Mouse (Mus musculus): ENCODE measurements around the gene Pnpla6. TPM values are rescaled to one million over a fixed set of nuclear protein-coding genes. Genes with fewer than 3 reads are reported as not detected.

Pnpla6 gene
- polyA plus RNA-seq, 1 experiment from 2014 or later: 29.6 TPM

DNA sequence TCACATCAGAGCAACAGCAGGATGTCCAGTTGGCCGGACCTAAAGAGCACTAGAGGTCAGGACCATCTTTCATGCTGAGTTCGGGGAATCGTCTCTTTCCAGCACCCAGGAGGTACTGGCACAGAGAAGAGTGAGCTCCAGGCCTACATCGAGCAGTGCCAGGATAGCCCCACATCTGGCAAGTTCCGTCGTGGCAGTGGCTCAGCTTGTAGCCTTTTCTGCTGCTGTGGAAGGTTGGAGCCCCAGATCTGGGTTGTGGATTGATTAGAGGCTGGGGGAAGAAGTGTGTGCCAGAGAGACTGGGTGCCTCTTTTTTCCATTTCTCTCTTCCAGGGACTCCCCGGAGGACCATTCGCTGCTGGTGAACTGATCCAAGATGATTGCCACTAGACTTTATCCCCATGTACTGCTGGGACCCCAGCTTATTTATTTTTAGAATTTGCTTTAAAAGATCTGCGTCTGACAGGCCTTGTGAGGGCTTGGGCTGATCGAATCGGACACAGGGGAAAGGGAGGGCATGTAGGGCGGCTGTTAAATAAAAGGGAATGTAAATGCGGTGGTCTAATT lies 420 bp upstream of the Pnpla6 start:
- Histone ChIP-seq H3K27me3 (no peaks in the 10 kb centered on the region), H3K4me3 (peak overlapping the region; percentile 62), H3K27ac (peak overlapping the region; percentile 77), H3K36me3 (peaks cover 36% of the 10 kb centered on the region), H3K9me3 (no peaks in the 10 kb centered on the region), H3K9ac (peak overlapping the region; percentile 61; the same call in 1 of the 2 replicates), H3K4me2 (replicated peaks) (peak overlapping the region; percentile 96), H3K4me1 (0 out of 2 replicates have a peak, but pooled peaks cover 4% of the 10 kb centered on the region)
- 26% methylated on average over 13 of the region's 13 CpGs for WGBS
- ATAC-seq (ENCODE audit: insufficient number of reproducible peaks, insufficient read depth, low FRiP score, low TSS enrichment): no peak; the same call in 1 of the 2 replicates

- Histone ChIP-seq H3K27me3 (no peaks in the 10 kb centered on the region), H3K36me3 (peaks cover 26% of the 10 kb centered on the region; the same call in 1 of the 2 replicates), H3K4me2 (replicated peaks) (peak overlapping the region; percentile 96), H3K9ac (peak overlapping the region; percentile 61), H3K27ac (peak overlapping the region; percentile 76), H3K9me3 (no peaks in the 10 kb centered on the region), H3K4me3 (peak overlapping the region; percentile 62), H3K4me1 (0 out of 2 replicates have a peak, but pooled peaks cover 4% of the 10 kb centered on the region)
- WGBS: under 1% methylated on average over 25 of the region's 25 CpGs
- ATAC-seq (ENCODE audit: insufficient number of reproducible peaks, insufficient read depth, low FRiP score, low TSS enrichment): peak; percentile 42
These were observed 710 bp downstream of the Pnpla6 start for GRCm38 (mm10) chr8:3515771-3516417.

DNA sequence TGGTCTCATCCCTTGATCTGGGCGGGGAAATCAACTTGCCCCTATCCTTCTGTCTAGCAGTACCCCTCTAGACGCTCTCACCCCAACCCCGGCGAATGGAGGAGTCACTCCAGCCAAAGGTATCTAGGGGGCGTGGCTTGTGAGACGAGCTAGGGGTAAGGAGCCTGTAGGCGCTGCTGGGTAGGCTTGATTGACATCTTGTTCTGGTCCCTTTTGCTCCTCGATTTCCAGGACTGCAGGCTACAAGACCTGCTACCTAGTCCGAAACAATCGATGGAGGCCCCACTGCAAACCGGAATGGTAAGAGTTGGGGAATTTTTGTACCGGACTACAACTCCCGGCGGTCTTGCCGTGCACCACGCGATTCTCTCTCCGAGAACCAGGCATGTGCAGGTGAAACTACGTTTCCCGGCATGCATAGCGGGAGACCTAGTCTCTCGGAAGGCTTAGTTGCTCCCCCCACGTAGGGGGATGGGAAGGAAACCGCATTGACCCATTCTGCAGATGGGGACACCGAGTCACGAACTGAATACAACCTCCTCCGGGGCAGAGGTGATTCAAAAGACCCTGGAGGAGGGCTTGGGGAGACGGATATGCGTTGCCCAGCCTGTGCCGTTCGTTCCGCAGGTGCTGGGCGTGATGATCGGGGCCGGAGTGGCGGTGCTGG lies 1.4 kb downstream of the Pnpla6 start:
- peaks cover 26% of the 10 kb centered on the region for H3K36me3 ChIP-seq
- peak overlapping the region; percentile 96 for H3K4me2 ChIP-seq (replicated peaks)
- 0 out of 2 replicates have a peak, but pooled peaks cover 4% of the 10 kb centered on the region for H3K4me1 ChIP-seq
- H3K9ac ChIP-seq: peak overlapping the region; percentile 61
- H3K4me3 ChIP-seq: peak overlapping the region; percentile 62
- ATAC-seq (ENCODE audit: insufficient number of reproducible peaks, insufficient read depth, low FRiP score, low TSS enrichment): peak; percentile 86
- no peaks in the 10 kb centered on the region for H3K9me3 ChIP-seq
- H3K27me3 ChIP-seq: no peaks in the 10 kb centered on the region
- H3K27ac ChIP-seq: peak overlapping the region; percentile 76
- 1% methylated on average over 36 of the region's 36 CpGs for WGBS

DNA sequence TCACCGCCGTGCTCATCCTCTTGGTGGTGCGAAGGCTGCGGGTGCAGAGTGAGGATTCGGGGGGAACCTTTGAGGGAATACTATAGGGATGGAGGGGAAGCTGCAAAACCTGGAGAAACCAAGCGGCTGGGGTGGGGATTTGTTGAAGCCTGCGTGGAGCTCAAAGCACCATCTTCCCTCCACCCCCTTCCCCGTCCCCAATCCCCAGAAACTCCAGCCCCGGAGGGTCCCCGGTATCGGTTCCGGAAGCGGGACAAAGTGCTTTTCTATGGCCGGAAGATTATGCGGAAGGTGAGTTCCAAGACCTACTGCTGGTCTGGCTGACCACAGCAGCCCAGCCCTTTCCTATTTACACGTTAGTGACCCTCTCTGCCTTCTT lies 1.9 kb downstream of the Pnpla6 start:
- H3K4me1 ChIP-seq: 0 out of 2 replicates have a peak, but pooled peaks cover 4% of the 10 kb centered on the region
- H3K4me3 ChIP-seq: peak overlapping the region; percentile 62
- H3K27ac ChIP-seq: 0 out of 2 replicates have a peak overlapping the region, but pooled peaks have one; percentile 76
- no peaks in the 10 kb centered on the region for H3K9me3 ChIP-seq
- peak overlapping the region; percentile 58 for H3K9ac ChIP-seq
- ATAC-seq (ENCODE audit: insufficient number of reproducible peaks, insufficient read depth, low FRiP score, low TSS enrichment): no peak
- peak overlapping the region; percentile 96 for H3K4me2 ChIP-seq (replicated peaks)
- H3K36me3 ChIP-seq: peaks cover 26% of the 10 kb centered on the region
- WGBS: 6% methylated on average over 16 of the region's 16 CpGs
- H3K27me3 ChIP-seq: no peaks in the 10 kb centered on the region

DNA sequence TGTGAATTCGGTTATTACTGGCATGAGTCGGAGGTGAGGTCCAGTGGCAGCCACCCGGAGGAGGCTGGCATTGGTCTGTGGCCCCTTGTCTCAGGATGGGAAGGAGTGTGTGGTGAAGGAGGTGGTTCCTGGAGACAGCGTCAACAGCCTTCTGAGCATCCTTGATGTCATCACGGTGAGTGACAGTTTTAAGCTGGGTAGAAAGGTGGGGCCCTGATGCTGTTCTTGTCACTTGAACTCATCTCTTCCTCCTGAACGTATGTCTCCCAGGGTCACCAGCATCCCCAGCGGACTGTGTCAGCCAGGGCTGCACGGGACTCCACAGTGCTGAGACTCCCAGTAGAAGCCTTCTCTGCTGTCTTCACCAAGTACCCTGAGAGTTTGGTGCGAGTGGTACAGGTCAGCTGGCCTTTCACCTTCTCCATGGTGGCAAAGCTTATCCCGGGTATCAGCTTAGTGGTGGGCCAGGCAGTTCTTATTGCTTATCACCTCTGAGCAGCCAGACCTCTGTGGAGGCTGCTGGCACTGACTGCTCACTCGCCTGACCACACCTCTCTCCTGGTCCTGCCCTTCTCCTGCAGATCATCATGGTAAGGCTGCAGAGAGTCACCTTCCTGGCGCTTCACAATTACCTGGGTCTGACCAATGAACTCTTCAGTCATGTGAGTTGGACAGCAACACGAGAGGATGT lies 7.0 kb downstream of the Pnpla6 start:
- no peak overlapping the region for H3K9ac ChIP-seq
- no peak for ATAC-seq (ENCODE audit: insufficient number of reproducible peaks, insufficient read depth, low FRiP score, low TSS enrichment)
- no peaks in the 10 kb centered on the region for H3K27me3 ChIP-seq
- H3K4me2 ChIP-seq (replicated peaks): no peak overlapping the region
- peaks cover 54% of the 10 kb centered on the region for H3K36me3 ChIP-seq
- H3K4me1 ChIP-seq: no peaks in the 10 kb centered on the region
- WGBS: 85% methylated on average over 13 of the region's 13 CpGs
- H3K4me3 ChIP-seq: no peak overlapping the region
- no peaks in the 10 kb centered on the region for H3K9me3 ChIP-seq
- no peak overlapping the region for H3K27ac ChIP-seq

DNA sequence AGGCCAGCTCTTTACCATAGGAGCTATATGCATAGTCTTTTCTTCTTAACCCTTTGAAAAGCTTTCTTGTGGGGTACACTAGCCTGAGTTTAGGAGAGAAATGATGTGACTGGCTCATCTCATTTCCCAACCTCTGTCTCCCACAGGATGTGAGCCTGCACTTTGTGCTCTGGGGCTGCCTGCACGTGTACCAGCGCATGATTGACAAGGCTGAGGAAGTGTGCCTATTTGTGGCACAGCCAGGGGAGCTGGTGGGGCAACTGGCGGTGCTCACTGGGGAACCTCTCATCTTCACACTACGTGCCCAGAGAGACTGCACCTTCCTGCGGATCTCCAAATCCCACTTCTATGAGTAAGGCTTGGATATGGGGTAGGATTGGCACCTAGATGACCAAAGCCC lies 15.6 kb downstream of the Pnpla6 start:
- no peak for ATAC-seq (ENCODE audit: insufficient number of reproducible peaks, insufficient read depth, low FRiP score, low TSS enrichment)
- WGBS: 82% methylated on average over 5 of the region's 5 CpGs

GRCm38 (mm10) chr8:3531936-3532335 lies 16.8 kb downstream of the Pnpla6 start:
- H3K4me3 ChIP-seq: no peak overlapping the region
- no peak overlapping the region for H3K27ac ChIP-seq
- no peaks in the 10 kb centered on the region for H3K4me1 ChIP-seq
- peaks cover 44% of the 10 kb centered on the region for H3K36me3 ChIP-seq
- H3K9me3 ChIP-seq: no peaks in the 10 kb centered on the region
- no peak overlapping the region for H3K4me2 ChIP-seq (replicated peaks)
- no peak overlapping the region for H3K9ac ChIP-seq
- no peaks in the 10 kb centered on the region for H3K27me3 ChIP-seq
- 89% methylated on average over 18 of the region's 18 CpGs for WGBS
- no peak for ATAC-seq (ENCODE audit: insufficient number of reproducible peaks, insufficient read depth, low FRiP score, low TSS enrichment)

More for the DNA sequence above, 15.6 kb downstream of the Pnpla6 start:
- Histone ChIP-seq H3K4me2 (replicated peaks) (no peak overlapping the region), H3K27me3 (no peaks in the 10 kb centered on the region), H3K4me3 (no peak overlapping the region), H3K36me3 (peaks cover 41% of the 10 kb centered on the region), H3K9ac (no peak overlapping the region; the same call in 1 of the 2 replicates), H3K27ac (no peak overlapping the region), H3K9me3 (no peaks in the 10 kb centered on the region), H3K4me1 (no peaks in the 10 kb centered on the region)

DNA sequence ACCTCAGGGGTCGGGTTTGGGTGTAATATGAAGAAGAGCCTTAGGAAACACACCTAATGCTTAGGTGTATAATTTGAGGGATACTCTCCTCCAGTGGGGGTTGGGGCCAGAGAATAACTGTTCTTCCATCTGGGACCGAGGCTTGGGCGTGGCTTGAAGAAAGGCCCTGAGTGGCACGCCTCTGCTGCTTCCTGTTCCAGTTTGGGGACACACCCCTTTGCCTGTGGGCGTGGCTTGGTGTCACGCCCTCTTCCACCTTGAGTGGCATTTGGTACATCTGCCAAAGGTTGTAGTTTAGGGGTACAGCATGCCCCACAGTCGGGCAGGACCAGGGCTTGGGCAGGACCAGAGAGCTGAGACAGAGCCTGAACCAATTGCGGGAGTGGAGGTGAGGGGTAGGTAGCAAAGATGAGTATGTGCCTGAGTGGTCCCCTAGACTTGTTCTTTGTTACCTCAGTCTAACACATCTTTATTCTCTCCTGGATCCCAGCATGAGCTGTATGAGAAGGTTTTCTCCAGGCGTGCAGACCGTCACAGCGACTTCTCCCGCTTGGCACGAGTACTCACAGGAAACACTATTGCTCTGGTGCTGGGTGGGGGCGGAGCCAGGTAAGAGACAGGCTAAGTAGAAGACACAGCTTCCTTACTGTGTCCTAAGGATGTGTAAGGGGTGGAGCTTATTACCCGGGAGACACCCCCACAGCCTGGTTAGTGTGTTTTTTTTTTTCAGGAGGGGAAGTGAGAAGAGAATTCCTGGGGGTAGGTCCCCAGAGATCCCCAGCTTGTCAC lies 21.1 kb downstream of the Pnpla6 start:
- no peaks in the 10 kb centered on the region for H3K4me1 ChIP-seq
- no peak overlapping the region for H3K4me3 ChIP-seq
- WGBS: 58% methylated on average over 15 of the region's 15 CpGs
- no peak overlapping the region for H3K27ac ChIP-seq
- no peaks in the 10 kb centered on the region for H3K27me3 ChIP-seq
- H3K9ac ChIP-seq: no peak overlapping the region
- no peak for ATAC-seq (ENCODE audit: insufficient number of reproducible peaks, insufficient read depth, low FRiP score, low TSS enrichment)
- H3K9me3 ChIP-seq: no peaks in the 10 kb centered on the region
- H3K4me2 ChIP-seq (replicated peaks): no peak overlapping the region
- H3K36me3 ChIP-seq: peaks cover 70% of the 10 kb centered on the region

- no peak for ATAC-seq (ENCODE audit: insufficient number of reproducible peaks, insufficient read depth, low FRiP score, low TSS enrichment)
- Histone ChIP-seq H3K4me1 (no peaks in the 10 kb centered on the region), H3K9ac (no peak overlapping the region), H3K4me2 (replicated peaks) (no peak overlapping the region), H3K9me3 (no peaks in the 10 kb centered on the region), H3K4me3 (no peak overlapping the region), H3K27ac (no peak overlapping the region), H3K36me3 (peaks cover 69% of the 10 kb centered on the region), H3K27me3 (no peaks in the 10 kb centered on the region)
- WGBS: 94% methylated on average over 9 of the region's 9 CpGs
These were observed 21.8 kb downstream of the Pnpla6 start for GRCm38 (mm10) chr8:3536940-3537339.

DNA sequence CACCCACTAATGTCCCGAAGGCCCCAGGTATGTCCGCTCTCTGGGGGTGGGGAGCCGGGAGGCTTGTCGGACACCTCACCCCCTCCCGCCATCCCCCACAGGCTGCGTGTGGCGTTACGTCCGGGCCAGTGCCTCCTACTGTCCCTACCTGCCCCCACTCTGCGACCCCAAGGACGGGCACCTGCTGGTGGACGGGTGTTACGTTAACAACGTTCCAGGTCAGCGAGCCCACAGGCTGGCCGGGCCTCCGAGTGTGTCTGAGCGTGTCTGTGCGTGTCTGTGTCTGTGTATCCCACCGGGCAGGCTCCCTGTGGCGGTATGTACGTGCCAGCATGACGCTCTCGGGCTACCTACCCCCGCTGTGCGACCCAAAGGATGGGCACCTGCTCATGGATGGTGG lies 22.5 kb downstream of the Pnpla6 start:
- H3K27me3 ChIP-seq: no peaks in the 10 kb centered on the region
- 95% methylated on average over 26 of the region's 26 CpGs for WGBS
- H3K4me3 ChIP-seq: no peak overlapping the region
- H3K4me1 ChIP-seq: no peaks in the 10 kb centered on the region
- no peak overlapping the region for H3K9ac ChIP-seq
- peaks cover 65% of the 10 kb centered on the region for H3K36me3 ChIP-seq
- H3K27ac ChIP-seq: no peak overlapping the region
- H3K9me3 ChIP-seq: no peaks in the 10 kb centered on the region
- H3K4me2 ChIP-seq (replicated peaks): no peak overlapping the region
- no peak for ATAC-seq (ENCODE audit: insufficient number of reproducible peaks, insufficient read depth, low FRiP score, low TSS enrichment)

GRCm38 (mm10) chr8:3539146-3539545 lies 24.0 kb downstream of the Pnpla6 start:
- Histone ChIP-seq H3K27ac (no peak overlapping the region), H3K4me3 (no peak overlapping the region), H3K36me3 (peaks cover 76% of the 10 kb centered on the region), H3K9ac (no peak overlapping the region), H3K4me1 (no peaks in the 10 kb centered on the region), H3K9me3 (no peaks in the 10 kb centered on the region), H3K27me3 (no peaks in the 10 kb centered on the region), H3K4me2 (replicated peaks) (no peak overlapping the region)
- ATAC-seq (ENCODE audit: insufficient number of reproducible peaks, insufficient read depth, low FRiP score, low TSS enrichment): no peak
- 82% methylated on average over 7 of the region's 7 CpGs for WGBS
